Mouse (Mus musculus) MEL (cell line): Measurements from ENCODE around the gene Pla1a. TPM values are rescaled to one million over a fixed set of nuclear protein-coding genes. Genes with fewer than 3 reads are reported as not detected.

Source experiments
- DNase-seq: peaks from one replicate; pipeline ENCODE4 v3.0.0; 2011; ENCODE audit warnings: low read depth, low spot score
- H3K27ac ChIP-seq: 2 replicates; pipeline ENCODE4 v1.5.1; 2012; ENCODE audit warnings: low read depth, mild to moderate bottlenecking, control low read depth, low read length, moderate library complexity; ENCODE audit not compliant: control insufficient read depth
- H3K27me3 ChIP-seq, 2 experiments: fragments of 150-350 bp in 1 of 2; sonication (generic) in 1 of 2; 2 replicates each; pipeline ENCODE4 v1.6.1; 2012; ENCODE audit warnings: low read length in 2 of 2, mild to moderate bottlenecking in 2 of 2, improper control_type of control experiment in 1 of 2, moderate library complexity in 1 of 2; ENCODE audit not compliant: insufficient read depth in 2 of 2, control insufficient read depth in 1 of 2
- H3K36me3 ChIP-seq, 2 experiments: 2 replicates each; pipeline ENCODE4 v1.6.1; 2012 to 2014; ENCODE audit warnings: low read length in 2 of 2, improper control_type of control experiment in 1 of 2, inconsistent platforms in 1 of 2, mild to moderate bottlenecking in 1 of 2; ENCODE audit not compliant: insufficient read depth in 2 of 2, control insufficient read depth in 1 of 2
- H3K4me1 ChIP-seq, 2 experiments: fragments of 150-350 bp in 1 of 2; sonication (generic) in 1 of 2; 2 replicates each; pipeline ENCODE4 v1.6.1; 2012; ENCODE audit warnings: low read length in 2 of 2, improper control_type of control experiment in 1 of 2, mild to moderate bottlenecking in 1 of 2; ENCODE audit not compliant: insufficient read depth in 2 of 2, control insufficient read depth in 1 of 2
- H3K4me3 ChIP-seq, 2 experiments: fragments of 150-350 bp in 1 of 2; sonication (generic) in 1 of 2; 2 replicates each; pipeline ENCODE4 v1.5.1; 2012; ENCODE audit warnings: low read depth in 2 of 2, low read length in 2 of 2, mild to moderate bottlenecking in 2 of 2, moderate library complexity in 2 of 2, control low read depth in 1 of 2, improper control_type of control experiment in 1 of 2; ENCODE audit not compliant: control insufficient read depth in 1 of 2, insufficient read depth in 1 of 2
- H3K79me2 ChIP-seq: 2 replicates; pipeline ENCODE4 v1.6.1; 2012; ENCODE audit warnings: mild to moderate bottlenecking, low read length, moderate library complexity; ENCODE audit not compliant: control insufficient read depth, poor library complexity, insufficient read depth
- H3K9ac ChIP-seq: 2 replicates; pipeline ENCODE4 v1.6.1; 2012; ENCODE audit warnings: low read depth, mild to moderate bottlenecking, control low read depth, low read length, moderate library complexity; ENCODE audit not compliant: control insufficient read depth, poor library complexity, severe bottlenecking
- H3K9me3 ChIP-seq: fragments of 150-350 bp; sonication (generic); replicated peaks from 2 replicates; pipeline ENCODE4 v1.6.1; 2012; ENCODE audit warnings: mild to moderate bottlenecking, low read length, improper control_type of control experiment, moderate library complexity; ENCODE audit not compliant: insufficient read depth
- BHLHE40 ChIP-seq: IDR thresholded peaks from 2 replicates; pipeline ENCODE4 v1.6.1; 2012; ENCODE audit warnings: low read depth, mild to moderate bottlenecking, inconsistent platforms, low read length, improper control_type of control experiment, borderline replicate concordance
- CHD1 ChIP-seq: IDR thresholded peaks from 2 replicates; pipeline ENCODE4 v1.6.1; 2012; ENCODE audit warnings: low read depth, mild to moderate bottlenecking, inconsistent platforms, low read length, improper control_type of control experiment
- CHD2 ChIP-seq: IDR thresholded peaks from 2 replicates; pipeline ENCODE4 v1.6.1; 2011; ENCODE audit warnings: low read length, improper control_type of control experiment
- ELF1 ChIP-seq: IDR thresholded peaks from 2 replicates; pipeline ENCODE4 v1.6.1; 2014; ENCODE audit warnings: low read depth, mild to moderate bottlenecking, inconsistent platforms, low read length, improper control_type of control experiment, moderate library complexity
- EP300 ChIP-seq, 2 experiments: IDR thresholded peaks; 2 replicates each; pipeline ENCODE4 v1.6.1; 2011; ENCODE audit warnings: improper control_type of control experiment in 2 of 2, low read length in 2 of 2, low read depth in 1 of 2, mild to moderate bottlenecking in 1 of 2
- ETS1 ChIP-seq: IDR thresholded peaks from 2 replicates; pipeline ENCODE4 v1.6.1; 2012; ENCODE audit warnings: low read depth, mild to moderate bottlenecking, inconsistent platforms, low read length, improper control_type of control experiment, moderate library complexity
- GABPA ChIP-seq: IDR thresholded peaks from 2 replicates; pipeline ENCODE4 v1.6.1; 2012; ENCODE audit warnings: low read depth, mild to moderate bottlenecking, inconsistent platforms, low read length, improper control_type of control experiment, moderate library complexity
- HCFC1 ChIP-seq: IDR thresholded peaks from 2 replicates; pipeline ENCODE4 v1.6.1; 2012; ENCODE audit warnings: low read depth, mild to moderate bottlenecking, inconsistent platforms, low read length, improper control_type of control experiment, moderate library complexity
- KAT2A ChIP-seq: conservative IDR thresholded peaks from 2 replicates; pipeline ENCODE4 v1.6.1; 2012; ENCODE audit warnings: low read depth, low read length, improper control_type of control experiment, inconsistent platforms
- MAFK ChIP-seq: IDR thresholded peaks from 2 replicates; pipeline ENCODE4 v1.6.1; 2011; ENCODE audit warnings: low read depth, mild to moderate bottlenecking, low read length, improper control_type of control experiment, borderline replicate concordance
- MAZ ChIP-seq: IDR thresholded peaks from 2 replicates; pipeline ENCODE4 v1.6.1; 2012; ENCODE audit warnings: low read depth, mild to moderate bottlenecking, inconsistent platforms, low read length, improper control_type of control experiment
- MEF2A ChIP-seq: IDR thresholded peaks from 2 replicates; pipeline ENCODE4 v1.6.1; 2014; ENCODE audit warnings: low read depth, mild to moderate bottlenecking, inconsistent platforms, low read length, improper control_type of control experiment; ENCODE audit not compliant: poor library complexity, insufficient replicate concordance, severe bottlenecking; ENCODE audit errors: extremely low read depth
- MYB ChIP-seq: IDR thresholded peaks from 2 replicates; pipeline ENCODE4 v1.6.1; 2011; ENCODE audit warnings: mild to moderate bottlenecking, low read depth, low read length, improper control_type of control experiment
- NELFE ChIP-seq: IDR thresholded peaks from 2 replicates; pipeline ENCODE4 v1.6.1; 2011; ENCODE audit warnings: low read depth, low read length, improper control_type of control experiment
- NRF1 ChIP-seq: IDR thresholded peaks from 2 replicates; pipeline ENCODE4 v1.6.1; 2014; ENCODE audit warnings: low read depth, mild to moderate bottlenecking, inconsistent platforms, low read length, improper control_type of control experiment, moderate library complexity; ENCODE audit not compliant: poor library complexity, insufficient read depth, severe bottlenecking
- POLR2A ChIP-seq, 2 experiments: IDR thresholded peaks; 2 replicates each; pipeline ENCODE4 v1.6.1; 2011 to 2012; ENCODE audit warnings: low read length in 2 of 2, mild to moderate bottlenecking in 2 of 2, control low read depth in 1 of 2, improper control_type of control experiment in 1 of 2, low read depth in 1 of 2, moderate library complexity in 1 of 2; ENCODE audit not compliant: control insufficient read depth in 1 of 2, insufficient read depth in 1 of 2, poor library complexity in 1 of 2
- POLR2AphosphoS5 ChIP-seq: IDR thresholded peaks from 2 replicates; pipeline ENCODE4 v1.6.1; 2012; ENCODE audit warnings: low read depth, borderline replicate concordance, mild to moderate bottlenecking, inconsistent platforms, low read length, moderate library complexity, mixed read lengths
- RCOR1 ChIP-seq: IDR thresholded peaks from 2 replicates; pipeline ENCODE4 v1.6.1; 2012; ENCODE audit warnings: low read depth, mild to moderate bottlenecking, inconsistent platforms, low read length, improper control_type of control experiment
- SMC3 ChIP-seq: IDR thresholded peaks from 2 replicates; pipeline ENCODE4 v1.6.1; 2011; ENCODE audit warnings: low read depth, low read length, improper control_type of control experiment
- TAL1 ChIP-seq: IDR thresholded peaks from 2 replicates; pipeline ENCODE4 v1.6.1; 2012; ENCODE audit warnings: mild to moderate bottlenecking, inconsistent platforms, low read length, moderate library complexity, mixed read lengths
- TBP ChIP-seq: IDR thresholded peaks from 2 replicates; pipeline ENCODE4 v1.8.0; 2011; ENCODE audit warnings: low read depth, low read length, improper control_type of control experiment
- TCF12 ChIP-seq: IDR thresholded peaks from 2 replicates; pipeline ENCODE4 v1.6.1; 2014; ENCODE audit warnings: low read depth, mild to moderate bottlenecking, inconsistent platforms, low read length, improper control_type of control experiment, moderate library complexity
- UBTF ChIP-seq: IDR thresholded peaks from 2 replicates; pipeline ENCODE4 v1.6.1; 2012; ENCODE audit warnings: low read depth, mild to moderate bottlenecking, inconsistent platforms, low read length, improper control_type of control experiment, moderate library complexity, borderline replicate concordance; ENCODE audit not compliant: insufficient read depth
- USF1 ChIP-seq: IDR thresholded peaks from 2 replicates; pipeline ENCODE4 v1.6.1; 2014; ENCODE audit warnings: low read depth, mild to moderate bottlenecking, inconsistent platforms, low read length, improper control_type of control experiment, moderate library complexity
- USF2 ChIP-seq, 2 experiments: IDR thresholded peaks; 2 replicates each; pipeline ENCODE4 v1.6.1; 2011 to 2012; ENCODE audit warnings: improper control_type of control experiment in 2 of 2, low read length in 2 of 2, borderline replicate concordance in 1 of 2, inconsistent platforms in 1 of 2, low read depth in 1 of 2, mild to moderate bottlenecking in 1 of 2; ENCODE audit not compliant: insufficient read depth in 1 of 2
- ZKSCAN1 ChIP-seq: IDR thresholded peaks from 2 replicates; pipeline ENCODE4 v1.6.1; 2012; ENCODE audit warnings: low read depth, mild to moderate bottlenecking, inconsistent platforms, low read length, improper control_type of control experiment, moderate library complexity
- ZMIZ1 ChIP-seq: IDR thresholded peaks from 2 replicates; pipeline ENCODE4 v1.6.1; 2012; ENCODE audit warnings: low read depth, mild to moderate bottlenecking, inconsistent platforms, low read length, improper control_type of control experiment, moderate library complexity
- ZNF384 ChIP-seq: IDR thresholded peaks from 2 replicates; pipeline ENCODE4 v1.6.1; 2012; ENCODE audit warnings: low read depth, mild to moderate bottlenecking, inconsistent platforms, low read length, improper control_type of control experiment
- polyA plus RNA-seq, 2 experiments: library from polyadenylated mRNA; stranded (reverse) in 1 of 2; unstranded in 1 of 2; fragments of >175 nt in 1 of 2; fragments of >200 nt in 1 of 2; gene quantifications; 2 replicates each; pipeline versions ENCODE4 v1.2.1 to v1.2.4; 2012; ENCODE audit warnings: low replicate concordance in 2 of 2, low read depth in 1 of 2; ENCODE audit not compliant: insufficient read length in 2 of 2, insufficient read depth in 1 of 2, missing spikeins in 1 of 2
- total RNA-seq: library from RNA; depleted of rRNA; stranded (reverse); fragments of 300-350 nt; gene quantifications from 2 replicates; pipeline ENCODE4 v1.2.3, GENCODE M21; 2012

The Pla1a gene
- total and polyA plus RNA-seq, 3 experiments = 0.04 TPM; not detected in 2

DNA sequence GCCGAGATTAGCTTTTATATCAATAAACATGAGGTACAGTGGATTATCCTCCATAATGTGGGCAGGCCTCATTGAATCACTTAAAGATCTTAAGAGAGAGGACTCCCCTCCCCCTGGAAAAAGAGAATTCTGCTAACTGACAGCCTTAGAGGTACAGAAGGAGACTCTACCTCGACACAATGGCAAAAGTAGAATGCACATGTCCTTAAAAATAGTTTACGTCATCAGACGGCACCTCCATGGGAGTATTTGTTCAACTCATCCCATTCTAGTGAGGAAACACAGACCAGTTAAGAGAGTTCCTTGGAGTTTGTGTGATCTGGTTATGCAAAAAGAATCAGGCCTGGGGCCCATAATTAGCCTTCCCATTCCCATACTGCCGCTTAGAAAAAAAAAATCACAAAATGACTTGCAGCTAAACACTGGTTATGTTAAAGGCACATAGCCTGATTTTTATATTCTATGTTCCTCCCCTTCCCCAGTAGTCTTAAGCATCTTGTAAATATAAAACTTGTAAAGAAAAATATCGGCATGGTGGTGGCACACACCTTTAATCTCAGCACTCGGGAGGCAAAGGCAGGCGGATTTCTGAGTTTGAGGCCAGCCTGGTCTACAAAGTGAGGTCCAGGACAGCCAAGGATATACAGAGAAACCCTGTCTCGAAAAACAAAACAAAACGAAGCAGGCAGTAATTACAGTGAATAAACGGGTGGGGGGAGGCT is 21.7 kb upstream of the Pla1a start:
- TF ChIP-seq ZNF384 (no peak), SMC3 (no peak), ETS1 (no peak), TCF12 (no peak), MAFK (no peak), RCOR1 (no peak), ELF1 (no peak), EP300 (IDR thresholded peaks at IDR 0.05; ENCODE audit: low read depth in 1 of 2, low read length in 2 of 2) (no peak), NRF1 (no peak), USF2 (IDR thresholded peaks at IDR 0.05; ENCODE audit: borderline replicate concordance in 1 of 2, insufficient read depth in 1 of 2, low read depth in 1 of 2, low read length in 2 of 2) (no peak)
- TF ChIP-seq, all 39 proteins: peak for 0
- no peak for DNase-seq
- H3K36me3 ChIP-seq = peaks cover 0 to 22% of the 10 kb centered on the region in 2 experiments; a peak in 2 of 4 replicates
- H3K9ac ChIP-seq = no peak overlapping the region; the same call in 1 of the 2 replicates
- no peak overlapping the region for H3K4me3 ChIP-seq
- H3K9me3 ChIP-seq = no peaks in the 10 kb centered on the region
- H3K27ac ChIP-seq = peak overlapping the region; percentile 66; the same call in 1 of the 2 replicates
- no peaks in the 10 kb centered on the region for H3K27me3 ChIP-seq
- H3K4me1 ChIP-seq = peaks cover 3 to 26% of the 10 kb centered on the region in 2 experiments
- peaks cover 13% of the 10 kb centered on the region for H3K79me2 ChIP-seq

DNA sequence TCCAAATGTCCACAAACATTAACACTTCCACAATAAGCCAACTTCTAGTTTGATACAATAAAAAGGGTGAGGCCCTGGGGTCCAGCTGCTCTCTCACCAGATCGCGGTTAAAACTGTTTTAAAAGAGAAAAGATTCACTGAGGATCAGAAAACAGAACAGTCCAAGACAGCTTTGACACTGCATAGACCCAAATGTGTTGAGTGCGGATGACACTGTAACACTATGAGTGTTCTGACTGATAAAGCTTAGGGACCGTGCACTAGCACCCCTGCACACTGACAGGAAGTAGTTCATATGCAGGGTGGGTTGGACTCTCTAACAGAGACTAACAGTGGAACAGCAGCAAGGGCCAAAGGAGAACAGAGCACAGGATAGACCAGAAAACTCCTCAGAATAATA is 21.0 kb upstream of the Pla1a start:
- peak overlapping the region in 1 of 2 experiments; percentile 89; a peak in 1 of 4 replicates for H3K4me3 ChIP-seq
- H3K4me1 ChIP-seq = peaks cover 3 to 26% of the 10 kb centered on the region in 2 experiments
- TF ChIP-seq MEF2A (no peak), USF1 (no peak), KAT2A (no peak), MYB (no peak), GABPA (no peak), ZMIZ1 (peak; percentile 72; the same call in 1 of the 2 replicates), RCOR1 (no peak), SMC3 (no peak), BHLHE40 (no peak; the same call in 1 of the 2 replicates), TAL1 (peak; percentile 58), HCFC1 (peak; percentile 24; the same call in 1 of the 2 replicates), ZKSCAN1 (no peak), POLR2A (IDR thresholded peaks at IDR 0.05; ENCODE audit: control insufficient read depth in 1 of 2, insufficient read depth in 1 of 2, low read depth in 1 of 2, low read length in 2 of 2, poor library complexity in 1 of 2) (peak in 1 of 2 experiments; percentile 75; a peak in 2 of 4 replicates), CHD2 (no peak), CHD1 (no peak), EP300 (IDR thresholded peaks at IDR 0.05; ENCODE audit: low read depth in 1 of 2, low read length in 2 of 2) (peak; percentile 25 to 70; a peak in 3 of 4 replicates), NELFE (peak; percentile 66), USF2 (IDR thresholded peaks at IDR 0.05; ENCODE audit: borderline replicate concordance in 1 of 2, insufficient read depth in 1 of 2, low read depth in 1 of 2, low read length in 2 of 2) (no peak), POLR2AphosphoS5 (no peak), MAZ (no peak), TBP (peak; percentile 91), UBTF (no peak)

More for the DNA sequence above, 21.0 kb upstream of the Pla1a start:
- H3K9me3 ChIP-seq = no peaks in the 10 kb centered on the region
- H3K36me3 ChIP-seq = peaks cover 0 to 22% of the 10 kb centered on the region in 2 experiments; a peak in 2 of 4 replicates
- H3K79me2 ChIP-seq = peaks cover 13% of the 10 kb centered on the region
- H3K9ac ChIP-seq = peak overlapping the region; percentile 43
- H3K27me3 ChIP-seq = no peaks in the 10 kb centered on the region
- peak; percentile 88 for DNase-seq
- peak overlapping the region; percentile 80 for H3K27ac ChIP-seq
